Mouse (Mus musculus) lung, adult 2 months (tissue): ENCODE measurements around the gene Calb2. TPM values are rescaled to one million over a fixed set of nuclear protein-coding genes. Genes with fewer than 3 reads are reported as not detected.

Source experiments
- DNase-seq: peaks from one replicate; pipeline ENCODE4 v3.0.0; 2022
- H3K4me1 ChIP-seq: fragments of 200-500 bp; 2 replicates; pipeline ENCODE4 v1.6.1; 2011; ENCODE audit warnings: low read length; ENCODE audit not compliant: control insufficient read depth, insufficient read depth
- H3K4me3 ChIP-seq: fragments of 200-500 bp; replicated peaks from 2 replicates; pipeline ENCODE3; 2011; ENCODE audit warnings: low read depth, mild to moderate bottlenecking, control low read depth, low read length; ENCODE audit errors: extremely low read depth
- CTCF ChIP-seq: fragments of 200-500 bp; IDR thresholded peaks from 2 replicates; pipeline ENCODE4 v1.5.1; 2011; ENCODE audit warnings: mild to moderate bottlenecking, low read length, control low read depth; ENCODE audit not compliant: insufficient read depth
- POLR2A ChIP-seq: fragments of 200-500 bp; IDR thresholded peaks from 2 replicates; pipeline ENCODE4 v1.6.1; 2011; ENCODE audit warnings: low read depth, mild to moderate bottlenecking, control low read depth, low read length, borderline replicate concordance; ENCODE audit errors: extremely low read depth
- WGBS: fragments of 180-500 bp; shearing (Covaris S2); methylation state at CpG from one replicate; pipeline ENCODE4 v1.1.7; 2018; 5-methylcytosine and 5-hydroxymethylcytosine counted together
- polyA plus RNA-seq: library from polyadenylated mRNA; depleted of rRNA; stranded (reverse); fragments of >200 nt; gene quantifications from 2 replicates; pipeline ENCODE4 v1.2.3, GENCODE M21; 2012

Gene Calb2
- polyA plus RNA-seq, 1 experiment, result not detected

- TF ChIP-seq POLR2A, result no peak
- DNase-seq, result no peak
- 81% methylated on average over 11 of the region's 11 CpGs for WGBS
- Histone ChIP-seq H3K4me3 (no peak overlapping the region), H3K4me1 (no peaks in the 10 kb centered on the region)
Measured at GRCm38 (mm10) chr8:110182735-110183367, 14.8 kb upstream of the Calb2 start.

GRCm38 (mm10) chr8:110177359-110178155 lies 9.5 kb upstream of the Calb2 start:
- 13% methylated on average over 22 of the region's 22 CpGs for WGBS
- DNase-seq, result no peak
- no peaks in the 10 kb centered on the region for H3K4me1 ChIP-seq
- TF ChIP-seq POLR2A (no peak), CTCF (no peak)
- H3K4me3 ChIP-seq, result no peak overlapping the region

- WGBS, result 78% methylated on average over 4 of the region's 4 CpGs
- DNase-seq, result no peak
- TF ChIP-seq POLR2A, result no peak
- TF ChIP-seq CTCF, result no peak
Measured at GRCm38 (mm10) chr8:110174826-110175225, 6.8 kb upstream of the Calb2 start.

GRCm38 (mm10) chr8:110172161-110172560 lies 4.2 kb upstream of the Calb2 start:
- DNase-seq, result no peak
- Histone ChIP-seq H3K4me3 (no peak overlapping the region), H3K4me1 (no peaks in the 10 kb centered on the region)
- TF ChIP-seq CTCF, result no peak
- TF ChIP-seq POLR2A, result no peak
- WGBS, result 62% methylated on average over 6 of the region's 6 CpGs

More at GRCm38 (mm10) chr8:110174826-110175225, 6.8 kb upstream of the Calb2 start:
- Histone ChIP-seq H3K4me3 (no peak overlapping the region), H3K4me1 (no peaks in the 10 kb centered on the region)

GRCm38 (mm10) chr8:110166270-110166669 lies 1.7 kb downstream of the Calb2 start:
- Histone ChIP-seq H3K4me1 (no peaks in the 10 kb centered on the region), H3K4me3 (no peak overlapping the region)
- 63% methylated on average over 8 of the region's 8 CpGs for WGBS
- TF ChIP-seq CTCF (no peak), POLR2A (no peak)
- DNase-seq, result no peak

GRCm38 (mm10) chr8:110162007-110162406 lies 6.0 kb downstream of the Calb2 start:
- WGBS, result 80% methylated on average over 6 of the region's 6 CpGs
- Histone ChIP-seq H3K4me1 (no peaks in the 10 kb centered on the region), H3K4me3 (no peak overlapping the region)
- DNase-seq, result no peak
- TF ChIP-seq CTCF (no peak), POLR2A (no peak)

- Histone ChIP-seq H3K4me3 (no peak overlapping the region), H3K4me1 (no peaks in the 10 kb centered on the region)
- no peak for DNase-seq
- WGBS, result 68% methylated on average over 6 of the region's 6 CpGs
- TF ChIP-seq POLR2A (no peak), CTCF (no peak)
Measured at GRCm38 (mm10) chr8:110152951-110153350, 15.1 kb downstream of the Calb2 start.

GRCm38 (mm10) chr8:110145538-110145937 lies 22.5 kb downstream of the Calb2 start:
- WGBS, result under 1% methylated on average over 4 of the region's 4 CpGs
- TF ChIP-seq CTCF, result peak; percentile 90
- TF ChIP-seq POLR2A, result no peak
- peak; percentile 43 for DNase-seq
- Histone ChIP-seq H3K4me3 (no peak overlapping the region), H3K4me1 (no peaks in the 10 kb centered on the region)

GRCm38 (mm10) chr8:110140770-110141169 lies 27.2 kb downstream of the Calb2 start:
- Histone ChIP-seq H3K4me1 (no peaks in the 10 kb centered on the region), H3K4me3 (no peak overlapping the region)
- no peak for DNase-seq
- 57% methylated on average over 4 of the region's 4 CpGs for WGBS
- no peak for TF ChIP-seq CTCF
- TF ChIP-seq POLR2A, result no peak

- no peak for DNase-seq
- Histone ChIP-seq H3K4me3 (no peak overlapping the region), H3K4me1 (no peaks in the 10 kb centered on the region)
- TF ChIP-seq POLR2A, result no peak
- no peak for TF ChIP-seq CTCF
- WGBS, result 70% methylated on average over 3 of the region's 3 CpGs
Measured at GRCm38 (mm10) chr8:110140156-110140555, 27.9 kb downstream of the Calb2 start.

- TF ChIP-seq POLR2A (no peak), CTCF (no peak)
- 74% methylated on average over 7 of the region's 7 CpGs for WGBS
- no peak overlapping the region for H3K4me3 ChIP-seq
- no peaks in the 10 kb centered on the region for H3K4me1 ChIP-seq
- no peak for DNase-seq
Measured at GRCm38 (mm10) chr8:110135515-110135914, 32.5 kb downstream of the Calb2 start.
